Mouse (Mus musculus) mouse trophoblast stem cell (cell line): ENCODE data around the gene Vangl2.

Experiments
- in situ Hi-C, 2 experiments: fragments of 300-500 bp; cut with MseI, MboI; formaldehyde crosslinking; loops; 2 replicates in 1 of 2; 3 replicates in 1 of 2; pipeline ENCODE4 v1.15.1; 2025

Vangl2 gene

GRCm38 (mm10) chr1:172027809-172028102 lies 488 bp downstream of the Vangl2 start:
- in situ Hi-C loops: no loop called here

- in situ Hi-C loops: no loop called here
Measured at GRCm38 (mm10) chr1:172027010-172027808, 1.0 kb downstream of the Vangl2 start.

DNA sequence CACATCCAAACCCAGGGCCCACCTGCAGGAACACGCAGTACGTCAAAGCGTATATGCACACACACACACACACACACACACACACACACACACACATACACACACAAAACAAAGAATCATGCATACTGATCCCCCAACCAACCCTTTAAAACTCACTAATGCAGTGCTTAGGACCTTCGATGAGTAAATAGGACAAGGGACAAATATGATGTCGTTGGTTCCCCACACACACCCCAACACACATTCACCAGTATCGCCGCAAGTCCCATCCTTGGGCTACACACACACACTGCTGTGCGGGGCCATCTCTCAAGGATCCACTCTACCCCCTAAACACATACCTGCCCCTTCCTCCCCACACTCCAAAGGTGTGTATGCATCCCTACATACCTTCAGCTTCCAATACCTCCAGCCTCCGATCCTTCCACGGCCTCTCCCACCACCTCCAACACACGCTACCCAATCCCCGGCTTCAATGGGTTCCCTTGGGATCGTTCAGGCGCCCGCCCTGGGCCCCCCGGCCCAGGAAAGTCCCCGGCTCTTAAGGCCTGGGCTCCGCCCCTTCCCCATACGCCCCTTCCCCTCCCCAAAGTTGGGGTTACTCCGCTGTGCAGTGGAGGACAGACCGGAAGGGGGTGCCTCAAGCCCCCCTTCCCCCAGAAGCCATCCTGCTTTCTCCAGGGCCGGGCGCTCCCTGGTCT lies 1.9 kb downstream of the Vangl2 start:
- in situ Hi-C loops: no loop called here

DNA sequence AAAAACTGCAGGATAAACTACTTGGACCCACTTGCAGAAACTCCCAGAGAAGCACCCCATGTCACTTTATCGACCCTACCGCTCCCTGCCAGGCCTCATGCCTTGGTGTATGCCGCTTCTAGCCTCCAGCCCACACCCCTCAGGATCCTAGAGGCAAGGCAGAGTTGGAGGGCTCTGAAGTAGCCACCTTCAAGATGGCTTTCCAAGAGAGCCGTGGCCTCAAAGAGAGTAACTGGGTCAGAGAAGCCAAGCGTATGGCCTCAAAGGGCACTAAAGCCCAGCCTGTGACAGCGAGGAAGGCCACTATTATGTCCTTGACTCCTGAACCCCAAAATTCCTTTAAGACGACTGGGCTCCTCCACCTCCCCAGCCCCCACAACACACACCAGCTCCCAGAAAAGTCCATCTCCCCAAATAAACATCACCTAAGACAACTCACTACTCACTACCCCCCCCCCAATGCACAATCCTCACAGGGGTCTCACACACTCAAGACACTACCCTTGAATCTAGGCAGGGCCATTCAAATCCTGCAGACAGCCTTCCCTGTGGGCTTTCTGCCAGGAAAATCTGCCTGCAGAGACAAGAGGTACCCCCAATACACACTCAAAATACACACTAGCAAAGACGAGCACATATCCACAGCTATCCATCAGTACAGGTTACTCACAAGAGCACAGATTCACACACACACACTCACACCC lies 2.9 kb downstream of the Vangl2 start:
- in situ Hi-C loops: no loop called here

- in situ Hi-C loops: no loop called here
Measured at GRCm38 (mm10) chr1:172024140-172024895, 3.9 kb downstream of the Vangl2 start.

DNA sequence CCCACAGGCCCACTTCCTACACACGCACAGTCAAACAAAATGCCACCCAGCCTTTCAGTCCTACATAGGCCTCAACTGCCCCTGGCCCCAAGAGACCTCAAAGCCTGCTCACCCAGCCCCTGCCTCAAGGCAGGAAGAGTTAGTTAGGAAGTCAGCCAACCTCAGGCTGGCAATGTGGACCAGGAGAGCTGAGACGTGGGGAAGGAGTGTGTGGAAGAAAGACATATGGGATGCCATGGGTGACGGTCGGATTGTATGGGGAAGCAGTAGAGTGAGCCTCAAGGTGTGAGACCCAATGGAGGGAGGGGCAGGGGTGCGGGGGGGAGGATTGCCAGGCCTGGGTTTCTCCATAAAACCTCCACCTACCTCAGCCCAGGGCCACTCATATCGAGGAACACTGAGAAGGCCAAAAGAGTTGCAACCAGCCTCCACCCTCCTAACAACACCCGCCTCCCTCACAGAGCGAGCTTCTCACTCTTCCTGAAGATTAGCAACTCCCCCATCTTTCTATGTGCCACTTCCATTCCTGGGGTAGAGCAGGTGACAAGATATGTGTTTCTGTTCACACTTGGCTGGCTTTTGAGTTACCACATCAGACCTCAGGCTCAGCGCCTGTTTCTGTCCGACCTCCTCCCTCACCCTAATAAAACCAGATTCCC lies 8.3 kb downstream of the Vangl2 start:
- in situ Hi-C loops: no loop called here

GRCm38 (mm10) chr1:172019339-172019738 lies 8.9 kb downstream of the Vangl2 start:
- in situ Hi-C loops: no loop called here

DNA sequence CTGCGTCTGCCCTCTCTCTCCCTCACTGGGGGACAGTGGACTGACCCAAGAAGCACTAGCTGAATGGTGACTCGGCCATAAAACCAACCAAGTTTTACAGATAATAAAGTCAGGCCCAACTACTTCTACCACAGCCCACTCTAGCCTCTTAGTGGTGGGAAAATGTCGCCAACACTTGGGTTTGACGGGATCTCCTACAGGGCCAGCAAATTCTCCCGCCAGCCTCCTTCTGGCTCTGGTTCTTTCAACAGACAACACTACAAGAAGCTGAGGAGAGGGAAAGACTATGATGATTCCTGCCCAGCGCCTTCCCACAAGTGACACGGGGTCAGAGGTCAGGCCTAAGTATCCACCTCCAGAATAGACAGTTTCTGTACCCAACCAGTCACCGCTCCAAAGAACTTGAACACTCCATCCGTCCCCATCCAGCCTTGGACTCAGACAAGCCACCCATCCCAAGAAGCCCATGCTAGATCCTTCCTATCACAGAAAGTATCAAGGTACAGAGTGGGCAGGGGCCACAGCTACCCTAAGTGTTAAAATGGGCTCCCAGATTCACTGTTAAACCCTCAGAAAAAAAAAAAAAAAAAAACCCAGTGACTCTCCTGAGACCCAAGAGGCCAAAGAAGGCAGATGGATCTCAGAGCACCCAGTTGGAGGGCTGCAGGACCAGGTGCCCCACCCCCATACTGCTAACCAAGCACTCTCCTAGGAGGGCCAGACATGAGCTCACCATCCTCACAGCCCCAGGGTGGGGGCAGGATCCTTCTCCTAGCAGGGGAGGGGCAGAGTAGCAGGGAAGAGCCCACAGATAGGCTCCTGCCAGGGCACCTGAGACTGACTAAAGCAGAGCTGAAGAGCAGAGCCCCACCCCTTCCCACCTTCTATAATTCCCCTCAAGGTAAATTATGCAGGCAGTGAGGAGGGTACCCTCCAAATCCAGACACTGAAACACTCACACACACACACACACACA lies 9.6 kb downstream of the Vangl2 start:
- in situ Hi-C loops: no loop called here

- in situ Hi-C loops: no loop called here
Measured at GRCm38 (mm10) chr1:172017517-172018070, 10.7 kb downstream of the Vangl2 start.

GRCm38 (mm10) chr1:172016660-172017516 lies 11.4 kb downstream of the Vangl2 start:
- in situ Hi-C loops: no loop called here

DNA sequence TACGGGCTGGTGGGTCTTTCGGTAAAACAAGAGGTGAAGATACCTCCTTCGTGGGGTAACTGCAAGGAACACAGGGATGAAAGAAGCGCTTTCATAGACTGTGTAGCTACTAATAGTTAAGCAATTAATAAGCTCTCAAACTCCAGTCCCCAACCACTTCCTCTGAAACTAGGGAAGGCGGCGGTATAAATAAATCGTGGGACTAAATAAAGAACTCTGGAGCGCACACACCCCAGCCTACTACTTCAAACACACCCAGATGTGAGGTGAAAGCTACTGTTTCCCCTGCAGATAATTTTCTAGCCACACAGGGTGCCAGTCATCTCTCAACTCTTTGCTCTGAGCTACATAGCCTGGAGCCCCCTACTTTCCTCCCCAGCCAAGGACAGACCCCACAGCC lies 12.2 kb downstream of the Vangl2 start:
- in situ Hi-C loops: no loop called here

DNA sequence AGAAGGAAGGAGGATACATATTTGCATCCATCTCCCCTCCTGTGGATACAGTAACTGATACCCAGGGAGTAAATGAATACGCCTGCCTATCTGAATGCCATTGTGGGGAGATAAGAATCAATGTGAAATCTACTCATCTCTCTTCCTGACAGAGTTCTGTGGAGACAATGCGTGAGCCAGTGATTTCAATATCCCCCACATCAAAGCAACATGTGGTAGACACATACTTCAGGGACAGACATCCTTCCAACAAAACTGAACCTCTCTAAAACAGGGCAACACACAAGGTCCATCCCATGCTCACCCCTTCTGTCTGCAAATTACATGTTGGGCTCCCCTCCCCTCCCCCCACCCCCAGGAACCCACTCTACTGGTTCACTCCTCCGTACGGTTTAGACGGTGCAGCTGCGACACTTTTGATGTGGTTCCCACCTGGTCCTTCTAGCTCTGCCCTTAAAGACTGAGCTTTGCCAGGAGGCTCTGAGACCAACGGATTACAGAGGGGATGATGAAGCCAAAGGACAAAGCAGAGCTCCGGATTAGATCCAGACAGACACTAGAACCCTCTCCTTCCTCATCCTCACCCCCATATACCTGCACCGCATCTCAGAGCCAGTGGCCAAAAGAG lies 12.8 kb downstream of the Vangl2 start:
- in situ Hi-C loops: no loop called here

DNA sequence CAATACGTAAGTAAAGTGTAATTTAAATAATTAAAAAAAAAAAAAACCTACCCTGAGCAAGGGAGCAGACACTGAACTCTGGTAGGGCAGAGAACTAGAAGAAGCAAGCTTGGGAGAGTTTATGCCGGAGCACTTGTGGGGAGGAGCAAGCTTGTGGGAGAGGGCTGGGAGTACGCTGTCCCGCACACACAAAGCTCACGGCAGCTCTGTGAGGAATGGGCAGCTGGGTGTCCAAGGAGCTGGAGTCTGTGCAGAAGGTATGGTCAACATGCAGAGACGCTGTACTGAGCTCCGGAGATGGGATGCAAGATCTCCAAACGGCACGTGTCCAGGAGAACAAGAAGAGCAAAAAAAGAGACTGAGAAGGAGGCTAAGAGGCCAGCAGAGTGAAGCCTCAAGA lies 13.5 kb downstream of the Vangl2 start:
- in situ Hi-C loops: no loop called here

- in situ Hi-C loops: no loop called here
Measured at GRCm38 (mm10) chr1:172012030-172012429, 16.2 kb downstream of the Vangl2 start.

- in situ Hi-C loops: no loop called here
Measured at GRCm38 (mm10) chr1:172010042-172010824, 18.0 kb downstream of the Vangl2 start.

DNA sequence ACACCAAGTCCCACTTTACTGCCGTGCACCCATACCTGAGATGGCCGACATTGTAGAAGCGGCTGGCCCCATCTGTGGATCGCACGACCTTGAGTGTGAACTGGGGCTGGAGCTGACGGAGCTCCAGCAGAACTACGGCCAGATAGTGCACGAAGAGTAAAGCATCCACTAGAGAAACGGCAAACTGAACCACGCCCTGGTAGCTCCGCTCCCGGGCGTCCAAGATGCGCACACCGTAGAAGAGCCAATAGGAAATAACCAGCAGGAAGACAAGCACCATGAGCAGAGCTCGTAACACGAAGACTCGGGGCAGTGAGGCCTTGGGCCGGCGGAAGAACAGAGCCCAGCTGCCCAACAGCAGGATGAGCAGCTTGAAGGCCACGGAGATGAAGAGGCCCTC lies 18.8 kb downstream of the Vangl2 start:
- in situ Hi-C loops: no loop called here

DNA sequence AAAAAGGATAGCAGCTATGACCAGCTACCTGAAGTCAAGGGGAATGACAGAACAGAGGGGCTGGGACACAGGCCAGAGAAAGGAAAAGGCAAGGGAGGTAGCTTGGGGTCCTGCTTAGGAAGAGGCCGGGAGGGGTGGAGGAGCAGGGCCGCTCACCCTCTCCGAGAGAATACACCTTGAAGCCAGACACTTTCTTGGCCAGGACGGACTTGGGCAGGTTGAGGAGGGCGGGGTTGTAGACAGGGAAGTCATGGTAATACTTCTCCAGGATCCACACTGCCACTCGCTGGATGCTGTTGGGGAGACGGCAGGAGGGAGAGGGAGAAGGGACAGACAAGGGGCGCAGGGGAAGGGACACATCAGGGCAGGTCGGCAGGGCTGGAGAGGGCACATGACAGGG lies 19.9 kb downstream of the Vangl2 start:
- in situ Hi-C loops: no loop called here

DNA sequence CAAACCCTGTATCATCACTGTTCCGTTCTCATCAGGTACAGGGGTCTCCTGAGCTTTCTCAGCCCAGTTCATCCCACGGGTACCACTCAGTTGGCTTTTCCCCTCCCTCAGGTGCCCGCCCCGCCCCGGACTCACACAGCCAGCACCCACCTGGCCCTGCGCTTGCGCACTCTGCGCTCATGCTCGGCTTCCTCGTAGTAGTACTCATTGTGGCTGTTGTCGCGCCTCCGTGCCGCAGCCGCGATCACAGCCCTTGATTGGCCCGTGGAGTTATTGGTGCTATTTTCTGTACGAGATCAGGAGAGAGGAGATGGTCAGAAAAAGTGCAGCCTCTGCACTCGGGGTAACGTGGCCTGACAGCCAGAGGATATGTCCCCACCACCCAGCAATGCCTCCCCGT lies 20.5 kb downstream of the Vangl2 start:
- in situ Hi-C loops: no loop called here
